Mouse (Mus musculus): ENCODE measurements around the gene Adora2a.
"Not testable (repeated sequence)": the region's sequence is repeated elsewhere in the genome, so short reads cannot be mapped to it uniquely, and the experiment has no call there.

The Adora2a gene

DNA sequence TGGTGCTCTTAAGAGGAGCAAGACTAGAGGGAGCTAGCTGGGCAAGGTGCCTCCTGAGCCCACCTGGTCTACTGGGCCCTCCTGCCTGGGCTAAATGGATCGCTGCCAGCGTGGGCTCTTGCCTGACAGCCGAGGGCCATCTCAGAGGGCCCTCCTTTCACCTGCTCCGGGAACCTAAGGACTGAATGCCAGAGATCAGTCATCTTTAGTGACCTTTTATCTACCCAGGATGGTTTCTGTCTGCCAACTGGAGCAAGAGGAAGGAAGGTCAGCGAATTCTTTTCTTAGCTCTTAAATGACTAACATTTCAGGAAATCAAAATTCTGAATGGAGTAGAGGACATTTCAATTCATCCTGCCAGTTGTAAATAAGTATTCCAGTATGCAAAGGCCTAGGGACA, 33.9 kb downstream of the Adora2a start:
- DNase-seq: no peak

GRCm38 (mm10) chr10:75352541-75352940, 35.9 kb downstream of the Adora2a start:
- no peak for DNase-seq

DNA sequence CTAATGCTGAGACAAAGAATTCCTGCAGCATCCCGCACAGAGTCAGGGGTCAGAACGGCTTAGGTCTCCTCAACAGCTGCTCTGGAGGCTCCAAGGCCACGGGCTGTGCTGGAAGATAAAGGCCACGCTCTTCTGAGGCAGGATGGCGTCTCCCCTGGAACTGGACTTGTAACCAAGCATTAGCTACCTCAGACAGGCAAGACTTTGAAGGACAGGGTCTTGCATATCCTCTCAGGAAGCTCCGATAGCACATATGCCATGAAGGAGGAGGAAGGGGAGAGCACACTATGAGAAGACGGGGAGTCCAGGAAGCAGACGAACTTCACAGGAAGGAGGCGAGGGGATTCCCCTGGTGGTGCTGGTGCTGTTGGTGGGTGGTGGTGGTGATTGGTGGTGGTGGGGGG, 37.2 kb downstream of the Adora2a start:
- DNase-seq: not testable (repeated sequence)

GRCm38 (mm10) chr10:75355341-75355740, 38.7 kb downstream of the Adora2a start:
- DNase-seq: no peak

DNA sequence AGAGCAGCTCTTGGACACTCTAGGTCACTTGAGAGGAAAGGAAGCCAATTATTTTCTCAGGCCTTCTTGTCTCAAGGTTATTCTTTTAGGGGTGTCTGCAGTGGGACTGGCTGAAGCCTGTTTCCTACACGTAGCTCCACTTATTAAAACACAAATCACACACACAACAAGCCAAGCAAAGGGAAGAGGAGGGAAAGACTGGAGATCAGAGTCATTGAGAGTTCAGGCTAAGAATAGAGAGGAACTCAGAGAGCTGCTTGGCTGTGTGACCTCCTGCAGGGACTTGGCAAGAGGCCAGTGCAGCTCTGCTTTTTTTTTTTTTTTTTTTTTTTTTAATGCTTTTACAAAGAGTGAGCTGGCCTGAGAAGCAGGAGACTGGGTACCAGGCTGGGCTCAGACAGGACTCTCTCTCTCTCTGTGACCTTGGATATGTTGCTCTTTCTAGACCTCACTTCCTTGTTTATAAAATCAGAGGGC, 47.6 kb downstream of the Adora2a start:
- DNase-seq: peak; percentile 27 to 74

DNA sequence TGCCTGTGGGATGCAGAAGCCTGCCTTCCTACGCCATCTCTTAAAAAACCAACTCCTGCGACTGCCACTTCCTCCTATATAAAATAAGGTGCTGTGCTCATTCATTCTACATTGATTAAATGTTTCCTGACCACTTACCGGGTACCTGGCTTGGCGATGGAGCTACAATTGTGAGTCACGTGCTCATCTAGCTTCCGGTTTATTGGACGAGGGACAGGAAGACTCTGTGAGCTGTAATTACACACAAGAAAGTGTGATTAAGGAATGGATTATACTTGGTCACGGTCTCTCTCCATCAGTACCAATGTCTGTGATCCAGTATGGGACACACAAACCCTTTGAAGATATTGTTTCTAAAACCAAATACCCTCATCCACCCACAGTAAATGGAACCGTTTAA, 48.1 kb downstream of the Adora2a start:
- no peak for DNase-seq

DNA sequence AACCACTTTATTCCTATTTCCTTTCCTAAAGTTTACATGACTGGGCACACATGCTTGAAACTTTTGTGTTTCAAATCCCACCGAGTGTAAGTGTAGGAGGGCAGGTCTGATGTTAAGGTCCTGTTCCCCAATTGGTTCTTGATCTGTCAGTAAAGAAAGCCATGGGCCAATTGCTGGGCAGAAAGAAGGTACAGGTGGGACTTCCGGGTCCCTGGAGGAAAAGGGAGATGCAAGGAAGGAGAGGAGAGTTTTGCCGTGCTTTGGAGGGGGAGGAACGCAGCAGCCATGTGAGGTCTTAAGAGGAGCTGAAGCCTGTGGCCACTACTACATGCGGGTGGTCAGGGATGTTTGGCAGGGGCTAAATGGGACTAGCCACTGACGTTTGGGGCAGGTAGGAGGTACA, 48.6 kb downstream of the Adora2a start:
- DNase-seq: no peak

DNA sequence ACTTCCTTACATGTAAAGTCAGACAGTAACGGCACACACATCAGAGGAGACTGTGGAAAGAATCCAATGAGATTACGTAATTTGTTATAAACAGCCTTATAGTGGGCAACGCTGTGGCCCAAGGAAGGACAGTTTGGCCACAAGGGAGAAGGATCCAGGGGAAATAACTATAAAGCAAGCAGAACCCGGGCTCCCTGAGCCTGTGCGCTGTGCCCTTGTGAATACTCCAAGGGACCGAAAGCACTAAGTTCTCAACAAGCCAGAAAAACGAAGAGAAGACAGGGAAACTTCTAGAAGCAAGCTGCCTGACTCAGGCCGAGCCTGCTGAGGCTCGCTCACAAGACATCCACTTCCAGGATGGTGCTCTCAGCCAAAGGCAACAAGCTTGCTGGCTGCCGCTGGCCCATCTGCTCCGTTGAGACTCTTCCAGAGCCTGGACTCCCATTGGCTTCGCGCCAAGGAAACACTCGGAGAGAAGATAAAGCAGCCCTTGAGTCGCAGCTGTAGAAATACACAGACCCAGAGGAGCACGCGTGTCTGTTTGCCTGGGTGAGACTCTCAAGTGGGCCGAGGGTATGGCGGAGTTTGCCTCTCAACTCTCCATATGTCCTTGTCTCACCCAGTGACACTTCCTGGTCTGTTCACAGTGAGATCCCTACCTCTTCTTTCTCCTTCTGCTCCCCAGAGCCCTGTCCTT, 57.1 kb downstream of the Adora2a start:
- DNase-seq: peak; percentile 36 to 53

- peak in 1 of 2 experiments; percentile 34 for DNase-seq
These were observed 62.0 kb downstream of the Adora2a start for GRCm38 (mm10) chr10:75378688-75379087.

Measured in lung, postnatal 4 days (tissue).